Mouse (Mus musculus): ENCODE measurements around the gene 1700057G04Rik. TPM values are rescaled to one million over a fixed set of nuclear protein-coding genes. Genes with fewer than 3 reads are reported as not detected.

The 1700057G04Rik gene
- polyA plus RNA-seq, 1 experiment from 2014 or later = not detected

DNA sequence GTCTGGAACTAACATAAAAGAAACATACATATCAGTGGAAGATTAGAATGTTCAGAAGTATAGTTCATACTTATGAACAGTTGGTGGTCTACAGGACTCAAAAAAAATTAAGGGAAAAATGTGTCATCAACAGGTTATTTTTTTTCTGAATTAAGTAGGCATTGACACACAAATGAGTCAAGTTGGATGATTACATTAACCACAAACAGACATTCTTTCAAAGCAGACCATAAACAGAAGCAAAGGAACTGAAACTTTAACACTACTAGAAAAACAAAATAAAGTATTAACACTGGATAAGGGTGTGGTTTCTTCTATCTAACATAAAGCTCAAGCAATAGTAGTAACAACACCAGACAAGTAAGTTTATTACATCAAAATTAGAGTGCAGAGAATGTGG lies 59.7 kb downstream of the 1700057G04Rik start:
- no peak overlapping the region for H3K9ac ChIP-seq (ENCODE audit: low read depth, low read length)
- H3K27me3 ChIP-seq (replicated peaks; ENCODE audit: control insufficient read depth, insufficient read depth, low read length) = no peaks in the 10 kb centered on the region
- ATAC-seq = no peak
- no peaks in the 10 kb centered on the region for H3K9me3 ChIP-seq (ENCODE audit: control insufficient read depth, low read length)
- H3K36me3 ChIP-seq (ENCODE audit: control insufficient read depth, insufficient read depth, low read length) = no peaks in the 10 kb centered on the region
- H3K27ac ChIP-seq (ENCODE audit: low read depth, low read length) = no peak overlapping the region
- no peak overlapping the region for H3K4me2 ChIP-seq (ENCODE audit: low read length)
- H3K4me1 ChIP-seq (ENCODE audit: control insufficient read depth, insufficient read depth, low read depth, low read length) = no peaks in the 10 kb centered on the region
- H3K4me3 ChIP-seq (ENCODE audit: low read length) = no peak overlapping the region

DNA sequence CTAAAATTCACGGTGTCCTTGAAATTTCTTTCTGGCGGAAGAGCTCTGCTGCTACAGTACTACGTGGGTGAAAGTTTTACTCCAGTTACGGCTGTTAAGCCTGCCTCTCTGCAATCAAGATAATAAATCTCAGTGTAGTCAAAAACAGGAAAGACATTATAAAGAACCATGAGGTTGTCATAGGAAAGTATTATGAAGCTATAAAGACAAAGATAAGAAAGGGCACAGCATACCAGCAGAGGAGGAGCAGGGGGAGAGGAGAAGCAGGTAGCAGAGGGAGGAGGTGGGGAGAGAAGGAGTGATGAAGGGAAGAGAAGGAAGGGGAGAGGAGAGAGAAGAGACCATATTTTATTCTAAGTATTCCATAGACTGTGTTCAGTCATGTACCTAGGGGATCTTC lies 64.7 kb downstream of the 1700057G04Rik start:
- ATAC-seq = no peak
- no peak overlapping the region for H3K4me3 ChIP-seq (ENCODE audit: low read length)
- H3K4me2 ChIP-seq (ENCODE audit: low read length) = no peak overlapping the region
- 73% methylated on average over 4 of the region's 4 CpGs for WGBS
- H3K9ac ChIP-seq (ENCODE audit: low read depth, low read length) = no peak overlapping the region
- no peak overlapping the region for H3K27ac ChIP-seq (ENCODE audit: low read depth, low read length)
- H3K27me3 ChIP-seq (replicated peaks; ENCODE audit: control insufficient read depth, insufficient read depth, low read length) = no peaks in the 10 kb centered on the region
- no peaks in the 10 kb centered on the region for H3K36me3 ChIP-seq (ENCODE audit: control insufficient read depth, insufficient read depth, low read length)
- no peaks in the 10 kb centered on the region for H3K9me3 ChIP-seq (ENCODE audit: control insufficient read depth, low read length)
- H3K4me1 ChIP-seq (ENCODE audit: control insufficient read depth, insufficient read depth, low read depth, low read length) = no peaks in the 10 kb centered on the region

DNA sequence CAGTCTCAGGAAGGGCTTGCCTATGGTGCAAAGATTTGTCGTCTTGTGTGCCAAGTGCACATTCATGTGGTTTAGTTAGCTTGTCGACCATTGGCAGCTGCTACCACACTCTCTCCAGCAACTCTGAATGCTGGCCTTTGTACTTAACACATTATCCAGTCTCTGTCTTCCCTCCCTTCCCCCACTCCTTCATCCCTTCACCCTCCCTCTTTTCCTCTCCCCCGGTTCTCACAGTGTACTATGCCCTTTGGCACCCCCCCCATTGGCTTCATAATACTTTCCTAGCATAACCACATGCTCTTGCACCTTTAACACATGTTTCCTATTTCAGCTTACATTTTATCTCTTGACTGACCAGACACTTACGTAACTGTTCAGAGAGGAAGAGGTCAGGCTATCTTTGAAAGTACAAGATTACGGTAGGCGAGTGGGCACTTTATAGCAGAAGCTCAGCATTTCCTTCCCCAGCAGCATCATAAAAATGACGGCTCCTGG lies 65.6 kb downstream of the 1700057G04Rik start:
- no peaks in the 10 kb centered on the region for H3K27me3 ChIP-seq (replicated peaks; ENCODE audit: control insufficient read depth, insufficient read depth, low read length)
- no peaks in the 10 kb centered on the region for H3K4me1 ChIP-seq (ENCODE audit: control insufficient read depth, insufficient read depth, low read depth, low read length)

DNA sequence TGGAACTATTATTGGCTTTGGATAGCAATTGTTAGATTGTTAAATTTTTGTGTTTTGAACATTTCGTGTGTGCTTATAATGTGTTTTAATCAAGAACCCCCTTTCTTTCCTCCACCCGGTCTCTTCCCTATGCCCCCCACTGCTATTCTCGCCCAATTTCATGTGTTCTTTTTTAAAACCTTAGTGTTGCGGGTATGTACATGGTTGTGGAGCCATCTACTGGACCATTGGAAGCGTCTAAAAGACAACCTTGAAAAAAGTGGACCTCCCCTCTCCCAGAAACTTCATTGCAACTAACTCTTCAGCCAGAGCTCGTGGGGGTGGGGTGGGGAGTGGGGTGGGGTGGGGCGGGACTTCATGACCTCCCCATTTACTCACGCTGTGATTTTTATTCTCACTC lies 66.2 kb downstream of the 1700057G04Rik start:
- 68% methylated on average over 8 of the region's 8 CpGs for WGBS
- no peak for ATAC-seq
- H3K27me3 ChIP-seq (replicated peaks; ENCODE audit: control insufficient read depth, insufficient read depth, low read length) = no peaks in the 10 kb centered on the region
- no peaks in the 10 kb centered on the region for H3K9me3 ChIP-seq (ENCODE audit: control insufficient read depth, low read length)
- H3K4me2 ChIP-seq (ENCODE audit: low read length) = no peak overlapping the region
- H3K4me3 ChIP-seq (ENCODE audit: low read length) = no peak overlapping the region
- no peaks in the 10 kb centered on the region for H3K36me3 ChIP-seq (ENCODE audit: control insufficient read depth, insufficient read depth, low read length)
- H3K27ac ChIP-seq (ENCODE audit: low read depth, low read length) = no peak overlapping the region
- H3K4me1 ChIP-seq (ENCODE audit: control insufficient read depth, insufficient read depth, low read depth, low read length) = no peaks in the 10 kb centered on the region
- no peak overlapping the region for H3K9ac ChIP-seq (ENCODE audit: low read depth, low read length)

More for the DNA sequence above, 65.6 kb downstream of the 1700057G04Rik start:
- H3K4me2 ChIP-seq (ENCODE audit: low read length) = no peak overlapping the region
- no peak overlapping the region for H3K9ac ChIP-seq (ENCODE audit: low read depth, low read length)
- WGBS = 64% methylated on average over 7 of the region's 7 CpGs
- H3K27ac ChIP-seq (ENCODE audit: low read depth, low read length) = no peak overlapping the region
- no peaks in the 10 kb centered on the region for H3K9me3 ChIP-seq (ENCODE audit: control insufficient read depth, low read length)
- no peak overlapping the region for H3K4me3 ChIP-seq (ENCODE audit: low read length)
- no peaks in the 10 kb centered on the region for H3K36me3 ChIP-seq (ENCODE audit: control insufficient read depth, insufficient read depth, low read length)
- ATAC-seq = peak; percentile 96

DNA sequence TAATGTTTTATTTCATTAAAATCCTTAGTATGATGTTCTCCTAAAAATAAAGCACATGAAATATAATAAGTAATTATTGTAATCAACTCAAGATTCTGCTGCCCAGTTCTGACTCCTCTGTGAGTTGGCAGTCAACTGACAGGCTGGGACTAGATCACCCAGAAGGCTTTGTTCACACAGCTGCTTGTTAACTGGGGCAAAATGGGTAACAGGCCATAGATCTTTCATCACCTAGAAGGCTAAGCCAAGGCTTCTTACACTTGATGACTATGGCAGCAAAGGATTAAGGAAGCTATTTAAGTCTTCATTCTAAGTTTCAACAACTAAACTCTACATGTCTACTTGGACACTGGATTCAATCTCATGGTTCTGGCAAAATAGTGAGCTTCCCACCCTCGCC lies 68.8 kb downstream of the 1700057G04Rik start:
- no peak for ATAC-seq
- no peak overlapping the region for H3K9ac ChIP-seq (ENCODE audit: low read depth, low read length)
- H3K27me3 ChIP-seq (replicated peaks; ENCODE audit: control insufficient read depth, insufficient read depth, low read length) = no peaks in the 10 kb centered on the region
- no peaks in the 10 kb centered on the region for H3K9me3 ChIP-seq (ENCODE audit: control insufficient read depth, low read length)
- H3K27ac ChIP-seq (ENCODE audit: low read depth, low read length) = no peak overlapping the region
- H3K36me3 ChIP-seq (ENCODE audit: control insufficient read depth, insufficient read depth, low read length) = no peaks in the 10 kb centered on the region
- H3K4me2 ChIP-seq (ENCODE audit: low read length) = no peak overlapping the region
- H3K4me1 ChIP-seq (ENCODE audit: control insufficient read depth, insufficient read depth, low read depth, low read length) = no peaks in the 10 kb centered on the region
- WGBS = 74% methylated on average over 1 of the region's 1 CpGs
- H3K4me3 ChIP-seq (ENCODE audit: low read length) = no peak overlapping the region

DNA sequence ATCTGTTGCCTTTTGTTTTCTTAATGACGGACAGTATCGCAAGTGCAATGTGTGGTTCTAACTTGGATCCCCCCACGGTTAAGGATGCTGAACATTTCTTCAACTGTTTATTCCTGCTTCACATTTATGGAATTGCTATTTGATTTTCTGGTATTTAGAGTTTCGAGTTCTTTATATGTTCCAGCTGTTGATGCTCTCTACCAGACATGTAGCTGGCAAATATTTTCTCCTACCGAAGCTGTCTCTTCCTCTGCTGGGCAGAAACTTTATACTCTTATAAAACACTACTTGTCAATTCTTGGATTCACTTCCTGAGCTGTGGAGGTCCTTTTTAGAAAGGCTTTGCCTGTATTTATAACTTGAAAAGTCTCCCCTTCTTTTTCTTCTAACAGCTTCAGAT lies 70.1 kb downstream of the 1700057G04Rik start:
- Histone ChIP-seq H3K4me2 (ENCODE audit: low read length) (no peak overlapping the region), H3K9ac (ENCODE audit: low read depth, low read length) (no peak overlapping the region), H3K36me3 (ENCODE audit: control insufficient read depth, insufficient read depth, low read length) (no peaks in the 10 kb centered on the region), H3K27ac (ENCODE audit: low read depth, low read length) (no peak overlapping the region), H3K9me3 (ENCODE audit: control insufficient read depth, low read length) (no peaks in the 10 kb centered on the region), H3K4me1 (ENCODE audit: control insufficient read depth, insufficient read depth, low read depth, low read length) (no peaks in the 10 kb centered on the region), H3K4me3 (ENCODE audit: low read length) (no peak overlapping the region), H3K27me3 (replicated peaks; ENCODE audit: control insufficient read depth, insufficient read depth, low read length) (no peaks in the 10 kb centered on the region)
- WGBS = 90% methylated on average over 5 of the region's 5 CpGs
- no peak for ATAC-seq

DNA sequence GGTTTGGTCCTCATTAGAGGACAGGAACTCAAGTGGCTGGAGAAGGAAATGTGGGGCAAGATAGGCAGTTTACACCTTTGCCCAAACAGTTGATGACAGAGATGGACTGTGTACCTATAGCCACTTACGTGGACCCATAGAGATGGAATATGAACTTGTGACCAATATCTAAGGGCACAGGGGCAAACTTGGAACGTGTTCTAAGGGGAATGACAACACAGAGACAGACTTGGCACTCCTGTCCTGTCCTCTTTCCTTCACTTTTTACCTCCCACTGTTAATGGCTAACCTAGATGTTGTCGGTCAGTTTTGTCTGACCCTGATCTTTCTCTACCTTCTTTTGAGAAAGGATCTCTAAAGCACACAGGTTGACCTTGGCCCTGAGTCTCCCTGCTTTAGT lies 74.2 kb downstream of the 1700057G04Rik start:
- 86% methylated on average over 3 of the region's 3 CpGs for WGBS
- ATAC-seq = no peak
- Histone ChIP-seq H3K36me3 (ENCODE audit: control insufficient read depth, insufficient read depth, low read length) (no peaks in the 10 kb centered on the region), H3K9me3 (ENCODE audit: control insufficient read depth, low read length) (no peaks in the 10 kb centered on the region), H3K27ac (ENCODE audit: low read depth, low read length) (no peak overlapping the region), H3K27me3 (replicated peaks; ENCODE audit: control insufficient read depth, insufficient read depth, low read length) (no peaks in the 10 kb centered on the region), H3K4me2 (ENCODE audit: low read length) (no peak overlapping the region), H3K4me3 (ENCODE audit: low read length) (no peak overlapping the region), H3K9ac (ENCODE audit: low read depth, low read length) (no peak overlapping the region), H3K4me1 (ENCODE audit: control insufficient read depth, insufficient read depth, low read depth, low read length) (no peaks in the 10 kb centered on the region)

- Histone ChIP-seq H3K27me3 (replicated peaks; ENCODE audit: control insufficient read depth, insufficient read depth, low read length) (no peaks in the 10 kb centered on the region), H3K9ac (ENCODE audit: low read depth, low read length) (no peak overlapping the region), H3K4me2 (ENCODE audit: low read length) (no peak overlapping the region), H3K27ac (ENCODE audit: low read depth, low read length) (no peak overlapping the region), H3K9me3 (ENCODE audit: control insufficient read depth, low read length) (no peaks in the 10 kb centered on the region), H3K36me3 (ENCODE audit: control insufficient read depth, insufficient read depth, low read length) (no peaks in the 10 kb centered on the region), H3K4me1 (ENCODE audit: control insufficient read depth, insufficient read depth, low read depth, low read length) (no peaks in the 10 kb centered on the region), H3K4me3 (ENCODE audit: low read length) (no peak overlapping the region)
- 77% methylated on average over 3 of the region's 3 CpGs for WGBS
- no peak for ATAC-seq
Measured at GRCm38 (mm10) chr9:92384401-92384800, 75.2 kb downstream of the 1700057G04Rik start.

DNA sequence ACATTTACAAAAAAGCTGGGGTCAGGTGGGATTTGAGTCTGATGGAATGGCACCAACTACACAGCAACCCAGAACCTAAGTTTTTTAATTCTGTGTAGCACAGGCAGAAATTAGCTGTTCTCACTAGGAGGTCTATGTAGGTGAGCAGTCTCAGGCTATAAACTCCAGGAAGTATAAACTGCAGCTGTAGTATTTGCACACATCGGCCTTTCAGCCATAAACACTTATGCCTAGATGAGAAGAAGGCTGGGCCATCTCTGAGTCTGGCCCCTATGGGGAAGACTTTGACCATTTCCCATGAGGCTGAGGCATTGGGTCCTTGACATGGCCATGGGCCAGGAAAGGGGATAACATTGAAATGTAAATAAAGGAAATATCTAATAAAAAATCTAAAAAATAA lies 76.7 kb downstream of the 1700057G04Rik start:
- H3K9me3 ChIP-seq (ENCODE audit: control insufficient read depth, low read length) = no peaks in the 10 kb centered on the region
- H3K27me3 ChIP-seq (replicated peaks; ENCODE audit: control insufficient read depth, insufficient read depth, low read length) = no peaks in the 10 kb centered on the region
- H3K4me2 ChIP-seq (ENCODE audit: low read length) = no peak overlapping the region
- no peak overlapping the region for H3K4me3 ChIP-seq (ENCODE audit: low read length)
- no peak overlapping the region for H3K9ac ChIP-seq (ENCODE audit: low read depth, low read length)
- no peaks in the 10 kb centered on the region for H3K36me3 ChIP-seq (ENCODE audit: control insufficient read depth, insufficient read depth, low read length)
- no peak for ATAC-seq
- no peaks in the 10 kb centered on the region for H3K4me1 ChIP-seq (ENCODE audit: control insufficient read depth, insufficient read depth, low read depth, low read length)
- no peak overlapping the region for H3K27ac ChIP-seq (ENCODE audit: low read depth, low read length)
- WGBS = 90% methylated on average over 1 of the region's 1 CpGs

DNA sequence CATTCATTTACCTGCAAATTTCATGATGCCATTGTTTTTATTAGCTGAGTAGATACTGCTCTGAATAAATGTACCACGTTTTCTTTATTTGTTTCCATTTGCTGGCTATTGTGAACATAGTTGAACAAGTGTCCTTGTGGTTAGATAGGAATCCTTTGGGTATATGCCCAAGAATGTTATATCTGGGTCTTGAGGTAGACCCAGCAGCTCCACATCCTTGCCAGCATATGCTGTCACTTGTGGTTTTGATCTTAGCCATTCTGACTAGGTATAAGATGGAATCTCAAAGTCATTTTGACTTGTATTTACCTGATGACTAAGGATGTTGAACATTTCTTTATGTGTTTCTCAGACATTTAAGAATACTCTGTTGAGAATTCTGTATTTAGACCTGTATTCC lies 77.7 kb downstream of the 1700057G04Rik start:
- no peaks in the 10 kb centered on the region for H3K4me1 ChIP-seq (ENCODE audit: control insufficient read depth, insufficient read depth, low read depth, low read length)
- ATAC-seq = no peak
- no peaks in the 10 kb centered on the region for H3K9me3 ChIP-seq (ENCODE audit: control insufficient read depth, low read length)
- H3K4me3 ChIP-seq (ENCODE audit: low read length) = no peak overlapping the region
- H3K27ac ChIP-seq (ENCODE audit: low read depth, low read length) = no peak overlapping the region
- H3K9ac ChIP-seq (ENCODE audit: low read depth, low read length) = no peak overlapping the region
- H3K27me3 ChIP-seq (replicated peaks; ENCODE audit: control insufficient read depth, insufficient read depth, low read length) = no peaks in the 10 kb centered on the region
- H3K4me2 ChIP-seq (ENCODE audit: low read length) = no peak overlapping the region
- H3K36me3 ChIP-seq (ENCODE audit: control insufficient read depth, insufficient read depth, low read length) = no peaks in the 10 kb centered on the region
- WGBS = 64% methylated on average over 1 of the region's 1 CpGs
